Comparison of ENCODE assay signal across 21 mouse cellular contexts in the genomic region with DNA sequence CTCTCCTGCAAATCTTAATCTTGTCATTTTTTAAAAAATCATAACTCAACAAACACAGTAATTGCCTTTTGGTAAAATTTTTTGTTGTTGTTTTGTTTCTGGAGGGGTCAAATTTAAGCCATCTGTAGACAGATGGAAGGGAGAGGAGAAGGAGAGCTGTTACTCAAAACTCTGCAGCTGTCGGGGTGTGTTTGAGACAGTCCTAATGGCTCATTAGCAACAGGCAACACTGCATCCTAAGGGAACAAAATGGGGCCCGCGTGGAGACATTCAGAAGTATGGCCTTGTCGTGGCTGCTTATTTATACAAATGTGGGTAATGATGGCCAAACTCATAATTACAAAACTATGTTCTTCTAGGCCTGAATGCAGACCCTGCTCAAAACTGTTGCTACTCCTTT.
DNase-seq lines count a peak whose midpoint lies in the region; ATAC-seq and TF ChIP-seq lines count a peak whose summit lies in the region.
"Had no signal": no experiment of that assay in that cellular context is flagged by ENCODE, and none has a peak within 500 bp of the region (broad histone marks: within the 10 kb centered on the region; RNA-seq: fewer than 3 reads in every experiment).

No protein-coding gene starts in this region.

- TF ChIP-seq EP300 in liver, postnatal 0 days (IDR thresholded peaks at IDR 0.05; ENCODE audit: low read depth), result no peak

- no peaks in the 10 kb centered on the region for H3K79me2 ChIP-seq in myocyte (ENCODE audit: control insufficient read depth, insufficient read depth)

- no peak for TF ChIP-seq POLR2A in myocyte (IDR thresholded peaks at IDR 0.05; ENCODE audit: insufficient read length, low read depth)

- H3K36me3 ChIP-seq in lung, embryonic 14.5 days (ENCODE audit: insufficient read depth), result no peaks in the 10 kb centered on the region
- no peaks in the 10 kb centered on the region for H3K36me3 ChIP-seq in myocyte (ENCODE audit: control insufficient read depth, insufficient read depth)
- H3K36me3 ChIP-seq in liver, postnatal 0 days (replicated peaks; ENCODE audit: insufficient read depth, low read length), result no peaks in the 10 kb centered on the region
- H3K36me3 ChIP-seq: embryonic facial prominence, embryonic 12.5 days; heart, embryonic 12.5 days; hindbrain, embryonic 10.5 days had no signal

- H3K9ac ChIP-seq in lung, embryonic 14.5 days, result no peak overlapping the region
- H3K9ac ChIP-seq in liver, postnatal 0 days (replicated peaks), result no peak overlapping the region
- H3K9ac ChIP-seq: embryonic facial prominence, embryonic 12.5 days; forebrain, embryonic 13.5 days; heart, embryonic 12.5 days; hindbrain, embryonic 14.5 days had no signal

- ATAC-seq in lung, embryonic 14.5 days (ENCODE audit: insufficient read depth), result peak; percentile 76; the same call in 1 of the 2 replicates
- no peak for ATAC-seq in liver, postnatal 0 days
- ATAC-seq: activated CD4-positive, CD25-positive, alpha-beta regulatory T cell, adult 4 months; forebrain, embryonic 13.5 days; Patski had no signal

- 53% methylated on average over 4 of the region's 4 CpGs for WGBS in lung, embryonic 14.5 days
- 75% methylated on average over 4 of the region's 4 CpGs for WGBS in liver, postnatal 0 days (ENCODE audit: insufficient replicate concordance)

- H3K27ac ChIP-seq in lung, embryonic 14.5 days (ENCODE audit: low read depth), result no peak overlapping the region
- H3K27ac ChIP-seq in liver, postnatal 0 days (ENCODE audit: low read depth), result no peak overlapping the region
- H3K27ac ChIP-seq: embryonic facial prominence, embryonic 12.5 days; forebrain, embryonic 13.5 days; gastrocnemius, adult 2 months; hindbrain, embryonic 10.5 days; hindbrain, embryonic 14.5 days had no signal

- H3ac ChIP-seq in myocyte (ENCODE audit: control insufficient read depth, insufficient read length), result no peak overlapping the region

- no peaks in the 10 kb centered on the region for H3K27me3 ChIP-seq in lung, embryonic 14.5 days (ENCODE audit: insufficient read depth, low read length)
- H3K27me3 ChIP-seq in myocyte (ENCODE audit: control insufficient read depth, insufficient read depth, insufficient read length), result no peaks in the 10 kb centered on the region
- no peaks in the 10 kb centered on the region for H3K27me3 ChIP-seq in liver, postnatal 0 days (ENCODE audit: insufficient read depth, low read length)
- H3K27me3 ChIP-seq: CH12.LX; embryonic facial prominence, embryonic 12.5 days; forebrain, embryonic 13.5 days; heart, embryonic 12.5 days; Patski had no signal

- no peaks in the 10 kb centered on the region for H3K9me3 ChIP-seq in lung, embryonic 14.5 days (ENCODE audit: low read depth, low read length)
- H3K9me3 ChIP-seq in liver, postnatal 0 days (ENCODE audit: low read length), result no peaks in the 10 kb centered on the region
- H3K9me3 ChIP-seq: embryonic facial prominence, embryonic 12.5 days; forebrain, embryonic 13.5 days; heart, embryonic 12.5 days; hindbrain, embryonic 10.5 days had no signal

- DNase-seq in lung, adult 18-20 months, result peak; percentile 33 to 44
- DNase-seq in lung, embryonic 14.5 days, result peak; percentile 67
- DNase-seq in lung, postnatal 14 days, result peak; percentile 58
- no peak for DNase-seq in cerebellum, adult 8-10 months
- DNase-seq in liver, postnatal 0 days, result no peak
- DNase-seq: adrenal gland, adult 2 months; adrenal gland, postnatal 36 days; cerebellum, adult 2 months; cerebellum, postnatal 14 days; embryo, embryonic 11 days; gastrocnemius, adult 2 months; gastrocnemius, postnatal 25 days had no signal

- H3K4me2 ChIP-seq in lung, embryonic 14.5 days, result no peak overlapping the region
- H3K4me2 ChIP-seq in myocyte (ENCODE audit: low read depth), result peak overlapping the region; percentile 16
- H3K4me2 ChIP-seq in liver, postnatal 0 days (ENCODE audit: low read depth, low read length), result no peak overlapping the region
- H3K4me2 ChIP-seq: embryonic facial prominence, embryonic 12.5 days; forebrain, embryonic 13.5 days; heart, embryonic 12.5 days; hindbrain, embryonic 14.5 days had no signal

- H3K4me3 ChIP-seq in lung, embryonic 14.5 days (ENCODE audit: low read depth, low read length), result no peak overlapping the region
- H3K4me3 ChIP-seq in myocyte, result no peak overlapping the region
- no peak overlapping the region for H3K4me3 ChIP-seq in liver, postnatal 0 days (ENCODE audit: low read depth, low read length)
- H3K4me3 ChIP-seq: embryonic facial prominence, embryonic 12.5 days; forebrain, embryonic 13.5 days; gastrocnemius, adult 2 months; heart, embryonic 12.5 days; hindbrain, embryonic 10.5 days had no signal

- no peaks in the 10 kb centered on the region for H3K4me1 ChIP-seq in lung, embryonic 14.5 days (ENCODE audit: insufficient read depth)
- H3K4me1 ChIP-seq in liver, postnatal 0 days (ENCODE audit: insufficient read depth), result no peaks in the 10 kb centered on the region
- H3K4me1 ChIP-seq: embryonic facial prominence, embryonic 12.5 days; forebrain, embryonic 13.5 days; heart, embryonic 12.5 days; hindbrain, embryonic 10.5 days had no signal

- TF ChIP-seq CTCF in lung, embryonic 14.5 days (IDR thresholded peaks at IDR 0.05; ENCODE audit: low read depth), result no peak
- no peak for TF ChIP-seq CTCF in liver, postnatal 0 days (IDR thresholded peaks at IDR 0.05; ENCODE audit: low read depth)

TF ChIP-seq in myocyte, 11 proteins besides CTCF, POLR2A, EP300 and RAD21:
- TF ChIP-seq SRF (IDR thresholded peaks at IDR 0.05; ENCODE audit: control insufficient read depth, insufficient read length, low read depth) (no peak), MYOG (IDR thresholded peaks at IDR 0.05; ENCODE audit: control insufficient read depth in 1 of 3, insufficient read depth in 1 of 3, insufficient read length in 2 of 3, low read depth in 2 of 3) (peak in 2 of 3 experiments; percentile 30 to 42), CEBPB (IDR thresholded peaks at IDR 0.05; ENCODE audit: insufficient read depth, poor library complexity, severe bottlenecking) (no peak), REST (IDR thresholded peaks at IDR 0.05; ENCODE audit: insufficient read depth, insufficient read length) (no peak), MYOD1 (IDR thresholded peaks at IDR 0.05; ENCODE audit: control insufficient read depth in 1 of 3, insufficient read length in 2 of 3, low read depth in 2 of 3) (peak; percentile 22 to 68 (median 26)), USF1 (IDR thresholded peaks at IDR 0.05; ENCODE audit: low read depth) (no peak), E2F4 (IDR thresholded peaks at IDR 0.05; ENCODE audit: insufficient read depth) (no peak), TCF3 (IDR thresholded peaks at IDR 0.05; ENCODE audit: insufficient read length, low read depth) (no peak)

Comparison
In these comparisons a context has a peak if more than half of its experiments do, and no peak if none do; other contexts are left out.
1. DNase-seq: peak in lung, adult 18-20 months (2 of 2), lung, embryonic 14.5 days (single experiment) and lung, postnatal 14 days (single experiment); none in cerebellum, adult 8-10 months (single experiment) and liver, postnatal 0 days (single experiment).